Mouse (Mus musculus) megakaryocyte, embryonic 14.5 days (primary cell): ENCODE data around the gene Smad9. TPM values are rescaled to one million over a fixed set of nuclear protein-coding genes. Genes with fewer than 3 reads are reported as not detected.
A peak's percentile ranks its signal among the peaks of the same experiment; 100 is the strongest.

ENCODE experiments used
- H3K27me3 ChIP-seq: replicated peaks from 2 replicates; pipeline ENCODE3; 2012; ENCODE audit warnings: inconsistent platforms
- H3K36me3 ChIP-seq: replicated peaks from 2 replicates; pipeline ENCODE3; 2012; ENCODE audit warnings: low read length, inconsistent platforms, mixed read lengths
- H3K4me1 ChIP-seq: 2 replicates; pipeline ENCODE4 v1.6.1; 2012; ENCODE audit warnings: inconsistent platforms
- H3K4me3 ChIP-seq: replicated peaks from 2 replicates; pipeline ENCODE3; 2012; ENCODE audit warnings: moderate library complexity, mild to moderate bottlenecking, inconsistent platforms
- H3K9me3 ChIP-seq: 2 replicates; pipeline ENCODE4 v1.6.1; 2012; ENCODE audit warnings: inconsistent platforms
- FLI1 ChIP-seq: IDR thresholded peaks from 2 replicates; pipeline ENCODE4 v1.6.1; 2012; ENCODE audit warnings: low read length, inconsistent platforms, mixed read lengths
- GATA1 ChIP-seq: IDR thresholded peaks from 3 replicates; pipeline ENCODE4 v1.6.1; 2012; ENCODE audit warnings: mixed read lengths, low read length, inconsistent platforms, borderline replicate concordance
- polyA plus RNA-seq: library from polyadenylated mRNA; stranded (reverse); fragments of >175 nt; gene quantifications from 2 replicates; pipeline ENCODE4 v1.2.3, GENCODE M21; 2012; ENCODE audit warnings: low replicate concordance; ENCODE audit not compliant: insufficient read depth

Smad9 gene
- not detected in 2 replicates for polyA plus RNA-seq

GRCm38 (mm10) chr3:54755145-54756041 lies at the start of gene Smad9:
Gene Smad9, plus strand, starts transcription at chr3:54755582.
- TF ChIP-seq GATA1 (no peak), FLI1 (no peak)
- H3K4me3 ChIP-seq: peak within 1 kb of the TSS; percentile 84

GRCm38 (mm10) chr3:54708972-54709371 lies 46.4 kb upstream of the Smad9 start:
- no peak overlapping the region for H3K4me3 ChIP-seq
- TF ChIP-seq GATA1 (no peak), FLI1 (no peak)
- peaks cover 99% of the 10 kb centered on the region for H3K36me3 ChIP-seq
- no peaks in the 10 kb centered on the region for H3K27me3 ChIP-seq
- H3K4me1 ChIP-seq: no peaks in the 10 kb centered on the region
- no peaks in the 10 kb centered on the region for H3K9me3 ChIP-seq

More at GRCm38 (mm10) chr3:54755145-54756041, at the start of gene Smad9:
- H3K4me1 ChIP-seq: peaks cover 15% of the 10 kb centered on the region
- H3K36me3 ChIP-seq: peaks cover 18% of the 10 kb centered on the region
- peaks cover 44% of the 10 kb centered on the region for H3K27me3 ChIP-seq
- peaks cover 14% of the 10 kb centered on the region for H3K9me3 ChIP-seq

DNA sequence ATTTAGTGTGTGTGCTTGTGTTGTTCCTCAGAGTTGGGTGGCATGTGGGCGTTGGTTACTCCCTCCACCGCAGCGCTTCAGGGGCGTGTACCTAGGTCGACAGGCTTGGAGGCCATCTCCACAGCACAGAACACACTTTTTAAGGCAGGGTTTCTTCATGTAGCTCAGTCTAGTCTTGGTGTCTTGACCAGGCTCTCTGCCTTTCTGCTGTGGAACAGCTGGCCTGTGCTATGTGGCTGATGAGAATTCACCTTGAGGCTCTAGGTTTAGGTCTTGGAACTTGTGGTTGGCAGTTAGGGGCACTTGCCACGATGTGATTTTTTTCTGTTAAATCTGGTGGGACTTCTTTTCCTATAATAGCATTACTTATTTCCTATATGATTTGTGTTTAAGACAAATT lies 41.1 kb upstream of the Smad9 start, which contains the start of gene Gm21958:
Gene Gm21958, minus strand, starts transcription at position 101 of the 400 bp plus-strand sequence.
- no peaks in the 10 kb centered on the region for H3K9me3 ChIP-seq
- H3K36me3 ChIP-seq: peaks cover 100% of the 10 kb centered on the region
- no peak for TF ChIP-seq GATA1
- no peak for TF ChIP-seq FLI1
- no peak within 1 kb of the TSS for H3K4me3 ChIP-seq
- no peaks in the 10 kb centered on the region for H3K27me3 ChIP-seq
- H3K4me1 ChIP-seq: peaks cover 6% of the 10 kb centered on the region

DNA sequence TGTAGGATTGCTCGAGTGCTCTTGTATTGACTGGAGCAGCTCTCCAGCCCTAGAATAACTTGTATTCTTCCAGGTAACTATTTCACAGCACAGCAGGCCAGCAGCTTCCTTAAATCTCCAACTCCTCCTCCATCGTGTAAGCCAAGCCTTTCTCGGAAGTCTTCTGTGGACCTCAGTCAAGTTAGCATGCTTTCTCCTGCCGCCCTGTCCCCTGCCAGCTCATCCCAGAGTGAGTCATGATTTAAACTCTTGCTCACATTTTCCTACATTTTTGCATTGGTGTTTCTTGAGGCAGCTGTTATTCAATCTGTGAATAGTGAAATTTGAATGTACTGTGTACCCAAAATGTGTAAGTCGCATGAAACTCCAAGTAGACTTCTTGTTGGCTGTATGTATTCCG lies 39.9 kb upstream of the Smad9 start:
- H3K9me3 ChIP-seq: no peaks in the 10 kb centered on the region
- TF ChIP-seq FLI1 (no peak), GATA1 (no peak)
- no peak overlapping the region for H3K4me3 ChIP-seq
- H3K36me3 ChIP-seq: peaks cover 96% of the 10 kb centered on the region
- H3K27me3 ChIP-seq: no peaks in the 10 kb centered on the region
- H3K4me1 ChIP-seq: peaks cover 6% of the 10 kb centered on the region

DNA sequence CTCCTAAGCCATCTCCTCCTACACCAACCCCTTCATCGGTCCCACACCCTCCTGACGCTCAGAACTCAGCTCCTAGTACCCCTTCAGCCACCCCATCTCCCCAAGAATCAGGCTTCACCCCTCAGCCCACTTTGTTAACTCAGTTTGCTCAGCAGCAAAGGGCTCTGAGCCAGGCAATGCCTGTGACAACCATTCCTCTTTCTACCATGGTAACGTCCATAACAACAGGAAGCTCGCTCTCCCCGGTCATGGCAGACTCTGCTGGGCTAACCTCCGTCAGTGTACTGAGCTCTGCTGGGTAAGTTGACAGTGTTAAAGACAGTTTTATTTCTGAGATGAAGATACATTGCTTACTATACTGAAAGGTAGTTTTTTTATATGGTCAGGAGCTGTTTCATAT lies 38.0 kb upstream of the Smad9 start:
- H3K4me3 ChIP-seq: no peak overlapping the region
- H3K9me3 ChIP-seq: no peaks in the 10 kb centered on the region
- peaks cover 96% of the 10 kb centered on the region for H3K36me3 ChIP-seq
- TF ChIP-seq FLI1: no peak
- no peak for TF ChIP-seq GATA1
- H3K4me1 ChIP-seq: peaks cover 6% of the 10 kb centered on the region
- no peaks in the 10 kb centered on the region for H3K27me3 ChIP-seq

DNA sequence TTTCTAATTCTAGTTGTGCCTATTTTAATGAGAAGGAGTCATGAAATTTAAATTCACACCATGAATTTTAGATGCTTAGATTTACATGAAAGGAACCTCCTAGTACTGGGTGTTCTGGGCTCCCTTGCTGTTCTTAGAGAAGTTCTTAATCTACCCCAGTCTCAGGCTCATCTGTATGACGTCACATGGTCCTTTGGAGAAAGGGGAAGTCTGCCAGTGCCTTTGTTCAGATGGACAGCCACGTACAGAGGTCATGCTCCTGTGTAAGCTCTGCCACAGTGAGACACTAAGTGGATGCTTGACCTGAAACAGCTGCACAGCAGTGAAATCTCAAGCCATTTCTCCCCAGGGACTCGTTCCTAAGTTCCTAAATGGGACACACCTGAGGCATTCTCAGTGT lies 36.4 kb upstream of the Smad9 start:
- H3K4me1 ChIP-seq: peaks cover 20% of the 10 kb centered on the region

DNA sequence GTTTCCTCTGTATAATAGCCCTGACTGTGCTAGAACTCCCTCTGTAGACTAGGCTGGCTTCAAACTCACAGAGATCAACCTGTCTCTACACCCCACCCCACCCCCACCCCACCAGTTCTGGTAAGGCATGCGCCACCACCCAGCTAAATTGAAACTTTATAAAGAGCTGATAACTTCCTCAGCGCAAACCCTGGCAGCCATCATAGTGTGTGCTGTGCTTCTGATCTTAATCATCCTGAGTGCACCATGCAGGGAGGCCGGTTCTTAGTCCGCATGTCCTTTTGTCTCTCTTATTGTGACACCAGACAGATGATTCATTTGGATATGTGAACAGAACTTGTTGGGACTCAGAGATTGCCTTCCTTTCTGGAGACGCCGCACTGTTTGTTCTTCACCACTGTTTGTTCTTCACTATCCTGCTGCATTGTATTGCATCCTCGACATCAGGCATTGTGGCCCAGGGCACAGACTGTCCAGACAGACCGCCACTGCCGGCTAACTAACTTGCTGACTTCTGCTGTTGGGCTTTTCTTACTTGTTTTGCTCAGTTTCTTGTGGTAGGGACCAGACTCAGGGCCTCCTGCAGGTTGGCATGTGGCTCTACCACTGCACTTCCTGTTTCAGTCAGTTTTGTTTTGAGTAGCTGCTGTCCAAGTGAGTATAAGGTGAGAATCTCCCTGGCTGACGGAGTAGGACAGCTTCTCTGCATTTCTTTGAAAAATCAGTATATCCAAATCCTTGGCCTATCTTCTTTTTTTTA lies 31.5 kb upstream of the Smad9 start:
- H3K4me1 ChIP-seq: peaks cover 35% of the 10 kb centered on the region
- TF ChIP-seq GATA1 (no peak), FLI1 (no peak)
- peaks cover 83% of the 10 kb centered on the region for H3K36me3 ChIP-seq
- H3K4me3 ChIP-seq: peak overlapping the region; percentile 0
- H3K27me3 ChIP-seq: no peaks in the 10 kb centered on the region
- H3K9me3 ChIP-seq: no peaks in the 10 kb centered on the region

More for the DNA sequence above, 36.4 kb upstream of the Smad9 start:
- H3K27me3 ChIP-seq: no peaks in the 10 kb centered on the region
- H3K9me3 ChIP-seq: no peaks in the 10 kb centered on the region
- no peak overlapping the region for H3K4me3 ChIP-seq
- no peak for TF ChIP-seq FLI1
- no peak for TF ChIP-seq GATA1
- peaks cover 96% of the 10 kb centered on the region for H3K36me3 ChIP-seq

DNA sequence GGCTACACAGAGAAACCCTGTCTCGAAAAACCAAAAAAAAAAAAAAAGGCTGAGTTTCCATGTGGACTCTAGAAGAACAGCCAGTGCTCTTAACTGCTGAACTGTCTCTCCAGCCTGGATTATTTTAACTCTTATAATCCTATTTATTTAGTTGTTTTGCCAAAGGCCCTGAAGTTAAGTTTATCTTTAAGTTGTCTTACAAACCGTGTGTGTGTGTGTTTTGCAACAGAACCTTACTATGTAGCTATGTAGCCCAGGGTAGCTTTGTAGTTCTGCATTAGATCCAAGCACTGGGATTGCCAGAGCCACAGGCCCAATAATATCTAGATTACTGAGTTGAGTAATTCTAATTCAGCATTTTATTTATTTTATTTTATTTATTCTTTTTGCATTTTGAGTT lies 30.0 kb upstream of the Smad9 start:
- Histone ChIP-seq H3K36me3 (peaks cover 86% of the 10 kb centered on the region), H3K27me3 (no peaks in the 10 kb centered on the region), H3K9me3 (no peaks in the 10 kb centered on the region), H3K4me1 (peaks cover 33% of the 10 kb centered on the region), H3K4me3 (no peak overlapping the region)
- TF ChIP-seq FLI1 (no peak), GATA1 (no peak)

DNA sequence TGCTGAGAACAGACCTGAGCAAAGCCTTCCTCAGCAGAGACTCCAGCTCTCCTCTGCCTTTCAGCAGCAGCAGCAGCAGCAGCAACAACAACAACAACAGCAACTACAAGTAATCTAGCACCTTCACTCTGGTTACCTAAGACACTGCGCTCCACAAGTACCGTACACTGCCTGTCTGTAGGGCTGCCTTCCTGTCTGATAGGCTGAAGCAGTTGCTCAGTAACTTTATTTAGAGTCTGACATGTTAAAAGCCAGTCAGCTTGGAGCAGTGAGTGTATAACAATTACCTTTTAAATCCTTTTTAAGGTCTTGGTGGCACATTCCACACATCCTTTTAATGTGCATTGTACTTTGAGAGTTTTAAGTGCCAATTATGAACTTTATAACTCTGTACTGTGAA lies 27.8 kb upstream of the Smad9 start:
- no peak for TF ChIP-seq FLI1
- Histone ChIP-seq H3K27me3 (no peaks in the 10 kb centered on the region), H3K9me3 (no peaks in the 10 kb centered on the region), H3K36me3 (peaks cover 87% of the 10 kb centered on the region), H3K4me1 (peaks cover 40% of the 10 kb centered on the region), H3K4me3 (no peak overlapping the region)

GRCm38 (mm10) chr3:54728100-54728499 lies 27.3 kb upstream of the Smad9 start:
- Histone ChIP-seq H3K9me3 (no peaks in the 10 kb centered on the region), H3K27me3 (no peaks in the 10 kb centered on the region), H3K36me3 (peaks cover 87% of the 10 kb centered on the region), H3K4me3 (no peak overlapping the region), H3K4me1 (peaks cover 40% of the 10 kb centered on the region)
- TF ChIP-seq FLI1: no peak
- no peak for TF ChIP-seq GATA1
